ENCODE assay signal across 14 mouse cellular contexts in the genomic region with DNA sequence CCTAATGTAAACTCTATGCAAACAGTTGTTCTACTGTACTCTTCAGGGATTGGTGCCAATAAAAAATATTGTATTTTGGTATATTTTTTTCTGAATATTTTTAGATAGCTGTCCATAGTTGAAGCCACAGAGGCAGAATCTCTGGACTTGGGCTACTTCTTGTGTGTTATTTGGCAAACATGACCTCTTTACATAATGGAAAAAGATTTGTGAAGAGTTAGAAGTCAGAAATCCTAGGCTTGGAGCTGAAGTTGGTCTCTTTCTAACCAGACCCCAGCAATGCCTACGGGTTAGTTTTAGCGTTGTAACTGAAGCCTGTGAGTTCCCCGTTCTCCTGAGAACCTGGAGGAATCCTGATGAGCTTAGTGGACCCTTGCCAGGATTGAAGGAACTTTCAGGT. TPM values are rescaled to one million over a fixed set of nuclear protein-coding genes. Genes with fewer than 3 reads are reported as not detected.
DNase-seq lines count a peak whose midpoint lies in the region; ATAC-seq and TF ChIP-seq lines count a peak whose summit lies in the region.
"Had no signal": no experiment of that assay in that cellular context is flagged by ENCODE, and none has a peak within 500 bp of the region (broad histone marks: within the 10 kb centered on the region; RNA-seq: fewer than 3 reads in every experiment).

No protein-coding gene starts in this region.

- H3K4me1 ChIP-seq in forebrain, embryonic 15.5 days, result peaks cover 25% of the 10 kb centered on the region
- no peaks in the 10 kb centered on the region for H3K4me1 ChIP-seq in forebrain, embryonic 11.5 days (replicated peaks; ENCODE audit: control insufficient read depth, insufficient read depth, low read length)
- peaks cover 22% of the 10 kb centered on the region for H3K4me1 ChIP-seq in hindbrain, embryonic 12.5 days
- H3K4me1 ChIP-seq in hindbrain, embryonic 16.5 days (ENCODE audit: control insufficient read depth, insufficient read depth, low read depth, low read length), result peaks cover 14% of the 10 kb centered on the region
- peaks cover 31% of the 10 kb centered on the region for H3K4me1 ChIP-seq in lung, embryonic 15.5 days
- peaks cover 27% of the 10 kb centered on the region for H3K4me1 ChIP-seq in limb, embryonic 14.5 days (ENCODE audit: control insufficient read depth, insufficient read depth, low read length)
- peaks cover 6% of the 10 kb centered on the region; the same call in 1 of the 2 replicates for H3K4me1 ChIP-seq in intestine, embryonic 15.5 days (replicated peaks)
- H3K4me1 ChIP-seq: liver, embryonic 15.5 days had no signal

- DNase-seq in forebrain, embryonic 11.5 days (ENCODE audit: low spot score), result no peak
- DNase-seq in lung, postnatal 4 days, result no peak
- no peak for DNase-seq in limb, embryonic 14.5 days (ENCODE audit: low spot score)

- peak overlapping the region; percentile 85 for H3K27ac ChIP-seq in forebrain, embryonic 15.5 days (replicated peaks)
- no peak overlapping the region for H3K27ac ChIP-seq in forebrain, embryonic 11.5 days (ENCODE audit: low read depth, low read length)
- H3K27ac ChIP-seq in hindbrain, embryonic 12.5 days, result peak overlapping the region; percentile 74; the same call in 1 of the 2 replicates
- H3K27ac ChIP-seq in hindbrain, embryonic 16.5 days (ENCODE audit: low read depth, low read length), result no peak overlapping the region
- H3K27ac ChIP-seq in lung, embryonic 15.5 days, result peak overlapping the region; percentile 89
- peak overlapping the region; percentile 89 for H3K27ac ChIP-seq in limb, embryonic 14.5 days (replicated peaks; ENCODE audit: low read depth, low read length)
- no peak overlapping the region for H3K27ac ChIP-seq in intestine, embryonic 15.5 days
- H3K27ac ChIP-seq: liver, embryonic 15.5 days had no signal

- 74% methylated on average over 3 of the region's 3 CpGs for WGBS in forebrain, embryonic 15.5 days
- WGBS in forebrain, embryonic 11.5 days, result 85% methylated on average over 3 of the region's 3 CpGs
- WGBS in hindbrain, embryonic 12.5 days, result 82% methylated on average over 3 of the region's 3 CpGs
- 70% methylated on average over 3 of the region's 3 CpGs for WGBS in hindbrain, embryonic 16.5 days
- WGBS in lung, embryonic 15.5 days, result 65% methylated on average over 3 of the region's 3 CpGs
- 45% methylated on average over 3 of the region's 3 CpGs for WGBS in limb, embryonic 14.5 days
- WGBS in intestine, embryonic 15.5 days, result 81% methylated on average over 3 of the region's 3 CpGs

- H3K36me3 ChIP-seq in forebrain, embryonic 15.5 days, result no peaks in the 10 kb centered on the region
- H3K36me3 ChIP-seq in forebrain, embryonic 11.5 days (ENCODE audit: control insufficient read depth, insufficient read depth, low read length), result no peaks in the 10 kb centered on the region
- H3K36me3 ChIP-seq in hindbrain, embryonic 12.5 days, result no peaks in the 10 kb centered on the region
- H3K36me3 ChIP-seq in hindbrain, embryonic 16.5 days (ENCODE audit: control insufficient read depth, insufficient read depth, low read length), result no peaks in the 10 kb centered on the region
- no peaks in the 10 kb centered on the region for H3K36me3 ChIP-seq in lung, embryonic 15.5 days
- no peaks in the 10 kb centered on the region for H3K36me3 ChIP-seq in limb, embryonic 14.5 days (ENCODE audit: control insufficient read depth, insufficient read depth, low read length)
- H3K36me3 ChIP-seq in intestine, embryonic 15.5 days, result no peaks in the 10 kb centered on the region
- H3K36me3 ChIP-seq: G1E; liver, embryonic 15.5 days; midbrain, embryonic 13.5 days had no signal

- H3K27me3 ChIP-seq in forebrain, embryonic 15.5 days, result no peaks in the 10 kb centered on the region
- no peaks in the 10 kb centered on the region for H3K27me3 ChIP-seq in forebrain, embryonic 11.5 days (ENCODE audit: control insufficient read depth, insufficient read depth, low read length)
- no peaks in the 10 kb centered on the region for H3K27me3 ChIP-seq in hindbrain, embryonic 12.5 days
- no peaks in the 10 kb centered on the region for H3K27me3 ChIP-seq in hindbrain, embryonic 16.5 days (replicated peaks; ENCODE audit: control insufficient read depth, insufficient read depth, low read length)
- H3K27me3 ChIP-seq in lung, embryonic 15.5 days, result no peaks in the 10 kb centered on the region
- no peaks in the 10 kb centered on the region for H3K27me3 ChIP-seq in limb, embryonic 14.5 days (ENCODE audit: control insufficient read depth, insufficient read depth, low read length)
- no peaks in the 10 kb centered on the region for H3K27me3 ChIP-seq in intestine, embryonic 15.5 days (replicated peaks)
- H3K27me3 ChIP-seq: liver, embryonic 15.5 days; midbrain, embryonic 13.5 days had no signal

- no peak overlapping the region for H3K4me2 ChIP-seq in forebrain, embryonic 15.5 days (replicated peaks)
- no peak overlapping the region for H3K4me2 ChIP-seq in forebrain, embryonic 11.5 days (ENCODE audit: low read depth, low read length, severe bottlenecking)
- no peak overlapping the region for H3K4me2 ChIP-seq in hindbrain, embryonic 12.5 days (replicated peaks)
- no peak overlapping the region for H3K4me2 ChIP-seq in hindbrain, embryonic 16.5 days (ENCODE audit: low read length)
- H3K4me2 ChIP-seq in lung, embryonic 15.5 days, result no peak overlapping the region
- H3K4me2 ChIP-seq in limb, embryonic 14.5 days (replicated peaks; ENCODE audit: low read depth, low read length, severe bottlenecking), result no peak overlapping the region
- no peak overlapping the region for H3K4me2 ChIP-seq in intestine, embryonic 15.5 days (replicated peaks)
- H3K4me2 ChIP-seq: liver, embryonic 15.5 days; midbrain, embryonic 13.5 days had no signal

- H3K4me3 ChIP-seq in forebrain, embryonic 15.5 days, result no peak overlapping the region
- H3K4me3 ChIP-seq in forebrain, embryonic 11.5 days (ENCODE audit: low read depth, low read length), result no peak overlapping the region
- H3K4me3 ChIP-seq in hindbrain, embryonic 12.5 days, result no peak overlapping the region
- H3K4me3 ChIP-seq in hindbrain, embryonic 16.5 days (ENCODE audit: low read length), result no peak overlapping the region
- H3K4me3 ChIP-seq in lung, embryonic 15.5 days, result no peak overlapping the region
- H3K4me3 ChIP-seq in limb, embryonic 14.5 days (replicated peaks; ENCODE audit: low read length), result no peak overlapping the region
- no peak overlapping the region for H3K4me3 ChIP-seq in intestine, embryonic 15.5 days (replicated peaks)
- H3K4me3 ChIP-seq: liver, embryonic 15.5 days; midbrain, embryonic 13.5 days; myocyte had no signal

- no peaks in the 10 kb centered on the region for H3K9me3 ChIP-seq in forebrain, embryonic 15.5 days
- no peaks in the 10 kb centered on the region for H3K9me3 ChIP-seq in forebrain, embryonic 11.5 days (ENCODE audit: control insufficient read depth, low read length)
- no peaks in the 10 kb centered on the region for H3K9me3 ChIP-seq in hindbrain, embryonic 12.5 days (replicated peaks)
- H3K9me3 ChIP-seq in hindbrain, embryonic 16.5 days (ENCODE audit: control insufficient read depth, low read length), result peaks cover 3% of the 10 kb centered on the region
- H3K9me3 ChIP-seq in lung, embryonic 15.5 days, result no peaks in the 10 kb centered on the region
- H3K9me3 ChIP-seq in limb, embryonic 14.5 days (ENCODE audit: control insufficient read depth, low read length), result no peaks in the 10 kb centered on the region; the same call in 1 of the 2 replicates
- H3K9me3 ChIP-seq in intestine, embryonic 15.5 days, result no peaks in the 10 kb centered on the region
- H3K9me3 ChIP-seq: G1E; liver, embryonic 15.5 days; midbrain, embryonic 13.5 days had no signal

- TF ChIP-seq POLR2A in limb, embryonic 14.5 days (IDR thresholded peaks at IDR 0.05; ENCODE audit: borderline replicate concordance, extremely low read depth, insufficient read depth, insufficient read length), result no peak

- H3K9ac ChIP-seq in forebrain, embryonic 15.5 days (replicated peaks), result no peak overlapping the region
- H3K9ac ChIP-seq in forebrain, embryonic 11.5 days (ENCODE audit: low read length), result no peak overlapping the region
- H3K9ac ChIP-seq in hindbrain, embryonic 12.5 days, result no peak overlapping the region
- no peak overlapping the region for H3K9ac ChIP-seq in hindbrain, embryonic 16.5 days (ENCODE audit: low read depth, low read length)
- H3K9ac ChIP-seq in lung, embryonic 15.5 days, result no peak overlapping the region
- no peak overlapping the region for H3K9ac ChIP-seq in limb, embryonic 14.5 days (ENCODE audit: low read depth, low read length, severe bottlenecking)
- H3K9ac ChIP-seq in intestine, embryonic 15.5 days, result no peak overlapping the region
- H3K9ac ChIP-seq: liver, embryonic 15.5 days; midbrain, embryonic 13.5 days had no signal

- no peak for ATAC-seq in forebrain, embryonic 15.5 days (replicated peaks)
- ATAC-seq in forebrain, embryonic 11.5 days (replicated peaks; ENCODE audit: low FRiP score), result no peak
- no peak for ATAC-seq in hindbrain, embryonic 12.5 days (ENCODE audit: low FRiP score)
- ATAC-seq in hindbrain, embryonic 16.5 days, result no peak
- no peak for ATAC-seq in lung, embryonic 15.5 days (ENCODE audit: borderline replicate concordance, extremely low read depth, low FRiP score, low TSS enrichment)
- no peak for ATAC-seq in limb, embryonic 14.5 days (ENCODE audit: low FRiP score, low read depth)
- ATAC-seq in intestine, embryonic 15.5 days, result no peak
- ATAC-seq: intestine, postnatal 0 days had no signal

RNA-seq across cellular contexts. Expression of gene 1500015O10Rik, which starts 36.3 kb away (rescaled TPM):
- polyA plus RNA-seq in forebrain, embryonic 15.5 days (2015; fragmentation: Nextera tagmentation; extraction: Ambion mirVana), result 25.3 and 32.8 TPM in 2 replicates
- 0.61 and 0.79 TPM in 2 replicates for polyA plus RNA-seq in forebrain, embryonic 11.5 days (2014; fragmentation: Nextera tagmentation; extraction: Ambion mirVana)
- polyA plus RNA-seq in hindbrain, embryonic 12.5 days (2016; fragmentation: Nextera tagmentation; extraction: Ambion mirVana), result 13.0 and 14.3 TPM in 2 replicates
- polyA plus RNA-seq in hindbrain, embryonic 16.5 days (2015; fragmentation: Nextera tagmentation; extraction: Ambion mirVana), result 64.1 and 74.2 TPM in 2 replicates
- polyA plus RNA-seq in lung, embryonic 15.5 days (2015; fragmentation: Nextera tagmentation; extraction: Ambion mirVana), result 19.8 and 20.7 TPM in 2 replicates
- polyA plus RNA-seq in limb, embryonic 14.5 days (2012; rRNA removed), result 44.1 and 45.4 TPM in 2 replicates
- 98.2 and 112 TPM in 2 replicates for polyA plus RNA-seq in limb, embryonic 14.5 days (2014; fragmentation: Nextera tagmentation; extraction: Ambion mirVana)
- polyA plus RNA-seq in intestine, embryonic 15.5 days (2015; fragmentation: Nextera tagmentation; extraction: Ambion mirVana), result 3.5 and 4.4 TPM in 2 replicates
- polyA plus RNA-seq: G1E; small intestine, adult 2 months had no signal

Comparison
In these comparisons a context has a peak if more than half of its experiments do, and no peak if none do; other contexts are left out.
1. H3K27ac ChIP-seq: peak in forebrain, embryonic 15.5 days (single experiment), hindbrain, embryonic 12.5 days (single experiment), lung, embryonic 15.5 days (single experiment) and limb, embryonic 14.5 days (single experiment); none in forebrain, embryonic 11.5 days (single experiment), hindbrain, embryonic 16.5 days (single experiment) and intestine, embryonic 15.5 days (single experiment).